Mouse (Mus musculus) small intestine, adult 2 months (tissue): Measurements from ENCODE around the gene Sh3bp4.

Experiments
- CTCF ChIP-seq: fragments of 200-500 bp; IDR thresholded peaks from 2 replicates; pipeline ENCODE4 v1.5.1; 2012; ENCODE audit warnings: low read depth, mild to moderate bottlenecking, control low read depth, inconsistent platforms, low read length, moderate library complexity, mixed read lengths; ENCODE audit not compliant: insufficient replicate concordance, insufficient read length; ENCODE audit errors: extremely low read depth
- POLR2A ChIP-seq: fragments of 200-500 bp; IDR thresholded peaks from 2 replicates; pipeline ENCODE4 v1.6.1; 2012; ENCODE audit warnings: low read depth, mild to moderate bottlenecking, control low read depth, inconsistent platforms, low read length, moderate library complexity

GRCm38 (mm10) chr1:89103505-89103904, 33.3 kb downstream of the Sh3bp4 start:
- TF ChIP-seq CTCF: no peak
- TF ChIP-seq POLR2A: no peak
